Mouse (Mus musculus): ENCODE measurements around the gene Rasa3. TPM values are rescaled to one million over a fixed set of nuclear protein-coding genes. Genes with fewer than 3 reads are reported as not detected.

Rasa3 gene
- polyA plus RNA-seq, 1 experiment from 2014 or later = 30.9 TPM

- no peak overlapping the region for H3K4me2 ChIP-seq
- H3K4me1 ChIP-seq (replicated peaks) = peaks cover 50% of the 10 kb centered on the region
- no peaks in the 10 kb centered on the region for H3K27me3 ChIP-seq
- no peaks in the 10 kb centered on the region for H3K9me3 ChIP-seq
- ATAC-seq (ENCODE audit: low FRiP score) = no peak
- peak overlapping the region; percentile 44; the same call in 1 of the 2 replicates for H3K27ac ChIP-seq
- 58% methylated on average over 9 of the region's 9 CpGs for WGBS
- no peak overlapping the region for H3K4me3 ChIP-seq
- no peaks in the 10 kb centered on the region for H3K36me3 ChIP-seq
- H3K9ac ChIP-seq = no peak overlapping the region
Measured at GRCm38 (mm10) chr8:13641206-13641605, 36.2 kb downstream of the Rasa3 start.

- WGBS = 57% methylated on average over 9 of the region's 9 CpGs
- H3K4me1 ChIP-seq (replicated peaks) = peaks cover 44% of the 10 kb centered on the region
- peak overlapping the region; percentile 40 for H3K27ac ChIP-seq
- no peak overlapping the region for H3K4me2 ChIP-seq
- ATAC-seq (ENCODE audit: low FRiP score) = no peak
- H3K27me3 ChIP-seq = no peaks in the 10 kb centered on the region
- H3K4me3 ChIP-seq = no peak overlapping the region
- H3K36me3 ChIP-seq = no peaks in the 10 kb centered on the region
- no peak overlapping the region for H3K9ac ChIP-seq
- H3K9me3 ChIP-seq = no peaks in the 10 kb centered on the region
Measured at GRCm38 (mm10) chr8:13640452-13640883, 36.9 kb downstream of the Rasa3 start.

GRCm38 (mm10) chr8:13633107-13633506 lies 44.3 kb downstream of the Rasa3 start:
- WGBS = 96% methylated on average over 6 of the region's 6 CpGs

GRCm38 (mm10) chr8:13632309-13632708 lies 45.1 kb downstream of the Rasa3 start:
- ATAC-seq (ENCODE audit: low FRiP score) = no peak
- Histone ChIP-seq H3K27me3 (no peaks in the 10 kb centered on the region), H3K9ac (no peak overlapping the region), H3K4me1 (replicated peaks) (peaks cover 9% of the 10 kb centered on the region; the same call in 1 of the 2 replicates), H3K36me3 (peaks cover 11% of the 10 kb centered on the region), H3K27ac (no peak overlapping the region), H3K9me3 (0 out of 2 replicates have a peak, but pooled peaks cover 4% of the 10 kb centered on the region), H3K4me2 (no peak overlapping the region), H3K4me3 (no peak overlapping the region)
- WGBS = 94% methylated on average over 6 of the region's 6 CpGs

More at GRCm38 (mm10) chr8:13633107-13633506, 44.3 kb downstream of the Rasa3 start:
- no peak overlapping the region for H3K27ac ChIP-seq
- H3K4me3 ChIP-seq = no peak overlapping the region
- no peak overlapping the region for H3K4me2 ChIP-seq
- no peaks in the 10 kb centered on the region for H3K27me3 ChIP-seq
- peaks cover 8% of the 10 kb centered on the region for H3K36me3 ChIP-seq
- peaks cover 9% of the 10 kb centered on the region; the same call in 1 of the 2 replicates for H3K4me1 ChIP-seq (replicated peaks)
- H3K9me3 ChIP-seq = 0 out of 2 replicates have a peak, but pooled peaks cover 4% of the 10 kb centered on the region
- H3K9ac ChIP-seq = no peak overlapping the region
- no peak for ATAC-seq (ENCODE audit: low FRiP score)

- Histone ChIP-seq H3K4me3 (no peak overlapping the region), H3K9ac (no peak overlapping the region), H3K4me2 (no peak overlapping the region), H3K9me3 (0 out of 2 replicates have a peak, but pooled peaks cover 4% of the 10 kb centered on the region), H3K36me3 (peaks cover 15% of the 10 kb centered on the region), H3K27me3 (no peaks in the 10 kb centered on the region), H3K4me1 (replicated peaks) (peaks cover 9% of the 10 kb centered on the region; the same call in 1 of the 2 replicates), H3K27ac (no peak overlapping the region)
- 93% methylated on average over 4 of the region's 4 CpGs for WGBS
- no peak for ATAC-seq (ENCODE audit: low FRiP score)
Measured at GRCm38 (mm10) chr8:13630754-13631153, 46.6 kb downstream of the Rasa3 start.

GRCm38 (mm10) chr8:13630171-13630570 lies 47.2 kb downstream of the Rasa3 start:
- Histone ChIP-seq H3K27me3 (no peaks in the 10 kb centered on the region), H3K9ac (no peak overlapping the region), H3K36me3 (peaks cover 15% of the 10 kb centered on the region), H3K9me3 (0 out of 2 replicates have a peak, but pooled peaks cover 4% of the 10 kb centered on the region), H3K27ac (no peak overlapping the region), H3K4me3 (no peak overlapping the region), H3K4me1 (replicated peaks) (peaks cover 14% of the 10 kb centered on the region), H3K4me2 (no peak overlapping the region)
- no peak for ATAC-seq (ENCODE audit: low FRiP score)
- 80% methylated on average over 5 of the region's 5 CpGs for WGBS

GRCm38 (mm10) chr8:13629351-13630090 lies 47.9 kb downstream of the Rasa3 start:
- Histone ChIP-seq H3K36me3 (peaks cover 15% of the 10 kb centered on the region), H3K4me3 (no peak overlapping the region), H3K4me2 (no peak overlapping the region), H3K4me1 (replicated peaks) (peaks cover 20% of the 10 kb centered on the region), H3K9ac (no peak overlapping the region), H3K27me3 (no peaks in the 10 kb centered on the region), H3K9me3 (0 out of 2 replicates have a peak, but pooled peaks cover 4% of the 10 kb centered on the region), H3K27ac (no peak overlapping the region)
- ATAC-seq (ENCODE audit: low FRiP score) = no peak
- 92% methylated on average over 10 of the region's 10 CpGs for WGBS

GRCm38 (mm10) chr8:13628067-13628466 lies 49.3 kb downstream of the Rasa3 start:
- no peak overlapping the region for H3K4me2 ChIP-seq
- peaks cover 15% of the 10 kb centered on the region for H3K36me3 ChIP-seq
- 93% methylated on average over 9 of the region's 9 CpGs for WGBS
- no peak overlapping the region for H3K4me3 ChIP-seq
- no peak for ATAC-seq (ENCODE audit: low FRiP score)
- H3K9me3 ChIP-seq = no peaks in the 10 kb centered on the region
- H3K27ac ChIP-seq = no peak overlapping the region
- no peaks in the 10 kb centered on the region for H3K27me3 ChIP-seq
- H3K9ac ChIP-seq = no peak overlapping the region
- peaks cover 35% of the 10 kb centered on the region for H3K4me1 ChIP-seq (replicated peaks)

GRCm38 (mm10) chr8:13627591-13627990 lies 49.8 kb downstream of the Rasa3 start:
- no peak for ATAC-seq (ENCODE audit: low FRiP score)
- WGBS = 88% methylated on average over 5 of the region's 5 CpGs

GRCm38 (mm10) chr8:13626114-13626513 lies 51.3 kb downstream of the Rasa3 start:
- Histone ChIP-seq H3K27ac (0 out of 2 replicates have a peak overlapping the region, but pooled peaks have one; percentile 0), H3K4me1 (replicated peaks) (peaks cover 47% of the 10 kb centered on the region), H3K4me3 (no peak overlapping the region), H3K27me3 (no peaks in the 10 kb centered on the region), H3K36me3 (peaks cover 13% of the 10 kb centered on the region), H3K9ac (no peak overlapping the region), H3K9me3 (no peaks in the 10 kb centered on the region), H3K4me2 (no peak overlapping the region)
- ATAC-seq (ENCODE audit: low FRiP score) = no peak
- 86% methylated on average over 10 of the region's 10 CpGs for WGBS

More at GRCm38 (mm10) chr8:13627591-13627990, 49.8 kb downstream of the Rasa3 start:
- H3K4me1 ChIP-seq (replicated peaks) = peaks cover 39% of the 10 kb centered on the region
- no peak overlapping the region for H3K4me3 ChIP-seq
- H3K4me2 ChIP-seq = no peak overlapping the region
- H3K9me3 ChIP-seq = no peaks in the 10 kb centered on the region
- no peak overlapping the region for H3K9ac ChIP-seq
- H3K27ac ChIP-seq = no peak overlapping the region
- no peaks in the 10 kb centered on the region for H3K27me3 ChIP-seq
- peaks cover 15% of the 10 kb centered on the region for H3K36me3 ChIP-seq

GRCm38 (mm10) chr8:13625281-13625970 lies 52.0 kb downstream of the Rasa3 start:
- Histone ChIP-seq H3K4me3 (no peak overlapping the region), H3K27ac (peak overlapping the region; percentile 78), H3K4me2 (no peak overlapping the region), H3K9ac (no peak overlapping the region), H3K36me3 (peaks cover 7% of the 10 kb centered on the region), H3K9me3 (no peaks in the 10 kb centered on the region), H3K4me1 (replicated peaks) (peaks cover 45% of the 10 kb centered on the region), H3K27me3 (no peaks in the 10 kb centered on the region)
- 78% methylated on average over 5 of the region's 5 CpGs for WGBS
- ATAC-seq (ENCODE audit: low FRiP score) = no peak

GRCm38 (mm10) chr8:13624863-13625262 lies 52.5 kb downstream of the Rasa3 start:
- peaks cover 40% of the 10 kb centered on the region for H3K4me1 ChIP-seq (replicated peaks)
- H3K9ac ChIP-seq = no peak overlapping the region
- H3K27ac ChIP-seq = peak overlapping the region; percentile 78
- peaks cover 7% of the 10 kb centered on the region for H3K36me3 ChIP-seq
- ATAC-seq (ENCODE audit: low FRiP score) = peak; percentile 11; the same call in 1 of the 2 replicates
- 50% methylated on average over 11 of the region's 11 CpGs for WGBS
- no peaks in the 10 kb centered on the region for H3K27me3 ChIP-seq
- no peaks in the 10 kb centered on the region for H3K9me3 ChIP-seq
- H3K4me2 ChIP-seq = no peak overlapping the region
- no peak overlapping the region for H3K4me3 ChIP-seq
